Mouse (Mus musculus) forebrain, embryonic 16.5 days (tissue): Measurements from ENCODE around the gene Tmem9. TPM values are rescaled to one million over a fixed set of nuclear protein-coding genes. Genes with fewer than 3 reads are reported as not detected.
A peak's percentile ranks its signal among the peaks of the same experiment; 100 is the strongest.

Experiments used
- ATAC-seq: fragments of 200-750 bp; cut with Nextera tagmentation; 2 replicates; pipeline ENCODE4 v1.8.0; 2017; ENCODE audit warnings: mild to moderate bottlenecking, moderate library complexity
- H3K27ac ChIP-seq: fragments of 300-500 bp; sonication (generic); 2 replicates; pipeline ENCODE4 v1.5.1; 2014; ENCODE audit warnings: low read length, control low read depth
- H3K27me3 ChIP-seq: fragments of 300-500 bp; sonication (generic); replicated peaks from 2 replicates; pipeline ENCODE4 v1.6.1; 2014; ENCODE audit warnings: low read length; ENCODE audit not compliant: control insufficient read depth, insufficient read depth
- H3K36me3 ChIP-seq: fragments of 300-500 bp; sonication (generic); 2 replicates; pipeline ENCODE4 v1.6.1; 2014; ENCODE audit not compliant: control insufficient read depth, insufficient read depth
- H3K4me1 ChIP-seq: fragments of 300-500 bp; sonication (generic); replicated peaks from 2 replicates; pipeline ENCODE4 v1.6.1; 2014; ENCODE audit warnings: low read length; ENCODE audit not compliant: control insufficient read depth, insufficient read depth
- H3K4me2 ChIP-seq: fragments of 300-500 bp; sonication (generic); 2 replicates; pipeline ENCODE4 v1.6.1; 2014; ENCODE audit warnings: mild to moderate bottlenecking, low read length, control low read depth
- H3K4me3 ChIP-seq: fragments of 300-500 bp; sonication (generic); replicated peaks from 2 replicates; pipeline ENCODE4 v1.5.1; 2014; ENCODE audit warnings: mild to moderate bottlenecking, low read length, control low read depth
- H3K9ac ChIP-seq: fragments of 300-500 bp; sonication (generic); replicated peaks from 2 replicates; pipeline ENCODE4 v1.6.1; 2014; ENCODE audit warnings: low read depth, low read length, control low read depth
- H3K9me3 ChIP-seq: fragments of 300-500 bp; sonication (generic); 2 replicates; pipeline ENCODE4 v1.6.1; 2016; ENCODE audit warnings: low read length; ENCODE audit not compliant: control insufficient read depth
- WGBS: fragments of 180-500 bp; shearing (Covaris S2); extraction: QIAGEN DNeasy Blood & Tissue Kit; methylation state at CpG from one replicate; pipeline ENCODE4 v1.1.7; 2014; 5-methylcytosine and 5-hydroxymethylcytosine counted together
- polyA plus RNA-seq: library from polyadenylated mRNA; unstranded; fragments of >200 nt; fragmentation: Nextera tagmentation; extraction: Ambion mirVana; gene quantifications from 2 replicates; pipeline ENCODE4 v1.2.1, GENCODE M21; 2015

Tmem9 gene
- polyA plus RNA-seq, 1 experiment from 2014 or later = 146 TPM

- Histone ChIP-seq H3K9ac (no peak overlapping the region), H3K4me2 (peak overlapping the region; percentile 26; the same call in 1 of the 2 replicates), H3K9me3 (no peaks in the 10 kb centered on the region), H3K27ac (peak overlapping the region; percentile 19), H3K4me1 (peaks cover 16% of the 10 kb centered on the region), H3K27me3 (no peaks in the 10 kb centered on the region), H3K4me3 (peak overlapping the region; percentile 92), H3K36me3 (peaks cover 3% of the 10 kb centered on the region; the same call in 1 of the 2 replicates)
- peak; percentile 30 for ATAC-seq
- 80% methylated on average over 2 of the region's 2 CpGs for WGBS
Observed at GRCm38 (mm10) chr1:136017307-136017706, 9.4 kb downstream of the Tmem9 start.

GRCm38 (mm10) chr1:136017907-136018313, 10.0 kb downstream of the Tmem9 start:
- peaks cover 3% of the 10 kb centered on the region; the same call in 1 of the 2 replicates for H3K36me3 ChIP-seq
- ATAC-seq = peak; percentile 100
- H3K9ac ChIP-seq = peak overlapping the region; percentile 88
- H3K27ac ChIP-seq = peak overlapping the region; percentile 60
- H3K4me3 ChIP-seq = peak overlapping the region; percentile 92
- H3K4me2 ChIP-seq = peak overlapping the region; percentile 96
- peaks cover 16% of the 10 kb centered on the region for H3K4me1 ChIP-seq
- no peaks in the 10 kb centered on the region for H3K27me3 ChIP-seq
- WGBS = under 1% methylated on average over 22 of the region's 22 CpGs
- no peaks in the 10 kb centered on the region for H3K9me3 ChIP-seq

- 5% methylated on average over 24 of the region's 24 CpGs for WGBS
- Histone ChIP-seq H3K27me3 (no peaks in the 10 kb centered on the region), H3K27ac (peak overlapping the region; percentile 60), H3K4me1 (peaks cover 16% of the 10 kb centered on the region), H3K4me3 (peak overlapping the region; percentile 92), H3K9ac (peak overlapping the region; percentile 88), H3K9me3 (no peaks in the 10 kb centered on the region), H3K36me3 (peaks cover 3% of the 10 kb centered on the region; the same call in 1 of the 2 replicates), H3K4me2 (peak overlapping the region; percentile 96)
- ATAC-seq = peak; percentile 18
Observed at GRCm38 (mm10) chr1:136018390-136019189, 10.6 kb downstream of the Tmem9 start.

GRCm38 (mm10) chr1:136030201-136030600, 22.3 kb downstream of the Tmem9 start:
- peaks cover 26% of the 10 kb centered on the region for H3K36me3 ChIP-seq
- H3K27me3 ChIP-seq = no peaks in the 10 kb centered on the region
- H3K4me2 ChIP-seq = no peak overlapping the region
- no peaks in the 10 kb centered on the region for H3K9me3 ChIP-seq
- no peak overlapping the region for H3K4me3 ChIP-seq
- no peak overlapping the region for H3K9ac ChIP-seq
- ATAC-seq = no peak
- no peaks in the 10 kb centered on the region for H3K4me1 ChIP-seq
- 24% methylated on average over 7 of the region's 7 CpGs for WGBS
- H3K27ac ChIP-seq = no peak overlapping the region

- 84% methylated on average over 8 of the region's 8 CpGs for WGBS
- ATAC-seq = no peak
- H3K36me3 ChIP-seq = peaks cover 23% of the 10 kb centered on the region
Observed at GRCm38 (mm10) chr1:136031697-136032096, 23.7 kb downstream of the Tmem9 start.

GRCm38 (mm10) chr1:136032961-136033360, 25.0 kb downstream of the Tmem9 start:
- no peak for ATAC-seq
- H3K27me3 ChIP-seq = no peaks in the 10 kb centered on the region
- H3K27ac ChIP-seq = no peak overlapping the region
- no peak overlapping the region for H3K9ac ChIP-seq
- H3K4me3 ChIP-seq = no peak overlapping the region
- 70% methylated on average over 7 of the region's 7 CpGs for WGBS
- no peaks in the 10 kb centered on the region for H3K4me1 ChIP-seq
- H3K36me3 ChIP-seq = peaks cover 20% of the 10 kb centered on the region
- H3K4me2 ChIP-seq = no peak overlapping the region
- H3K9me3 ChIP-seq = no peaks in the 10 kb centered on the region

More at GRCm38 (mm10) chr1:136031697-136032096, 23.7 kb downstream of the Tmem9 start:
- Histone ChIP-seq H3K9me3 (no peaks in the 10 kb centered on the region), H3K27me3 (no peaks in the 10 kb centered on the region), H3K9ac (no peak overlapping the region), H3K4me2 (no peak overlapping the region), H3K4me3 (no peak overlapping the region), H3K27ac (no peak overlapping the region), H3K4me1 (no peaks in the 10 kb centered on the region)

GRCm38 (mm10) chr1:136038746-136039538, 31.0 kb downstream of the Tmem9 start:
- Histone ChIP-seq H3K4me2 (no peak overlapping the region), H3K9me3 (no peaks in the 10 kb centered on the region), H3K9ac (no peak overlapping the region), H3K27me3 (no peaks in the 10 kb centered on the region), H3K4me1 (peaks cover 3% of the 10 kb centered on the region; the same call in 1 of the 2 replicates), H3K36me3 (peaks cover 12% of the 10 kb centered on the region), H3K27ac (no peak overlapping the region), H3K4me3 (no peak overlapping the region)
- ATAC-seq = no peak
- 75% methylated on average over 5 of the region's 5 CpGs for WGBS

GRCm38 (mm10) chr1:136040452-136040851, 32.5 kb downstream of the Tmem9 start:
- WGBS = 10% methylated on average over 11 of the region's 11 CpGs
- H3K27ac ChIP-seq = no peak overlapping the region
- no peaks in the 10 kb centered on the region for H3K36me3 ChIP-seq
- no peak overlapping the region for H3K4me3 ChIP-seq
- peaks cover 3% of the 10 kb centered on the region; the same call in 1 of the 2 replicates for H3K4me1 ChIP-seq
- H3K4me2 ChIP-seq = no peak overlapping the region
- H3K9ac ChIP-seq = no peak overlapping the region
- H3K27me3 ChIP-seq = no peaks in the 10 kb centered on the region
- no peaks in the 10 kb centered on the region for H3K9me3 ChIP-seq
- ATAC-seq = no peak

GRCm38 (mm10) chr1:136040874-136041273, 32.9 kb downstream of the Tmem9 start:
- no peaks in the 10 kb centered on the region for H3K27me3 ChIP-seq
- 16% methylated on average over 4 of the region's 4 CpGs for WGBS
- ATAC-seq = no peak

More at GRCm38 (mm10) chr1:136040874-136041273, 32.9 kb downstream of the Tmem9 start:
- Histone ChIP-seq H3K4me2 (no peak overlapping the region), H3K27ac (no peak overlapping the region), H3K4me3 (no peak overlapping the region), H3K4me1 (peaks cover 3% of the 10 kb centered on the region; the same call in 1 of the 2 replicates), H3K9ac (no peak overlapping the region), H3K36me3 (no peaks in the 10 kb centered on the region), H3K9me3 (no peaks in the 10 kb centered on the region)
